Mouse (Mus musculus) frontal cortex, postnatal 14 days (tissue): ENCODE data around the gene Dync1li1.
"Not testable (repeated sequence)": the region's sequence is repeated elsewhere in the genome, so short reads cannot be mapped to it uniquely, and the experiment has no call there.

ENCODE experiments used
- DNase-seq, 2 experiments: peaks; one replicate each; pipeline ENCODE4 v3.0.0; 2022; ENCODE audit warnings: low spot score in 2 of 2

Gene Dync1li1

GRCm38 (mm10) chr9:114673626-114674025 lies 15.0 kb upstream of the Dync1li1 start:
- DNase-seq = no peak

GRCm38 (mm10) chr9:114678576-114678975 lies 10.0 kb upstream of the Dync1li1 start:
- DNase-seq = no peak

GRCm38 (mm10) chr9:114679944-114680343 lies 8.6 kb upstream of the Dync1li1 start:
- no peak for DNase-seq

- DNase-seq = no peak
Observed at GRCm38 (mm10) chr9:114680531-114680930, 8.1 kb upstream of the Dync1li1 start.

GRCm38 (mm10) chr9:114682193-114682592 lies 6.4 kb upstream of the Dync1li1 start:
- no peak for DNase-seq

- DNase-seq = no peak
Observed at GRCm38 (mm10) chr9:114686245-114686644, 2.3 kb upstream of the Dync1li1 start.

GRCm38 (mm10) chr9:114687639-114688038 lies 951 bp upstream of the Dync1li1 start:
- no peak for DNase-seq

- no peak for DNase-seq
Observed at GRCm38 (mm10) chr9:114688953-114689407, 390 bp downstream of the Dync1li1 start.

GRCm38 (mm10) chr9:114690119-114690601 lies 1.6 kb downstream of the Dync1li1 start:
- no peak for DNase-seq

- no peak for DNase-seq
Observed at GRCm38 (mm10) chr9:114691112-114691511, 2.5 kb downstream of the Dync1li1 start.

GRCm38 (mm10) chr9:114695662-114696061 lies 7.1 kb downstream of the Dync1li1 start:
- DNase-seq = not testable (repeated sequence)

- no peak for DNase-seq
Observed at GRCm38 (mm10) chr9:114697072-114697471, 8.5 kb downstream of the Dync1li1 start.

GRCm38 (mm10) chr9:114697926-114698325 lies 9.3 kb downstream of the Dync1li1 start:
- DNase-seq = no peak

GRCm38 (mm10) chr9:114699262-114699661 lies 10.7 kb downstream of the Dync1li1 start:
- no peak for DNase-seq

- no peak for DNase-seq
Observed at GRCm38 (mm10) chr9:114699882-114700665, 11.5 kb downstream of the Dync1li1 start.

GRCm38 (mm10) chr9:114701031-114701430 lies 12.4 kb downstream of the Dync1li1 start:
- no peak for DNase-seq

GRCm38 (mm10) chr9:114701921-114702320 lies 13.3 kb downstream of the Dync1li1 start:
- no peak for DNase-seq

- no peak for DNase-seq
Observed at GRCm38 (mm10) chr9:114707805-114708204, 19.2 kb downstream of the Dync1li1 start.

GRCm38 (mm10) chr9:114710345-114710744 lies 21.8 kb downstream of the Dync1li1 start:
- no peak for DNase-seq

GRCm38 (mm10) chr9:114713481-114713880 lies 24.9 kb downstream of the Dync1li1 start:
- DNase-seq = no peak

GRCm38 (mm10) chr9:114716677-114717331 lies 28.2 kb downstream of the Dync1li1 start:
- DNase-seq = no peak

GRCm38 (mm10) chr9:114727315-114727714 lies 38.7 kb downstream of the Dync1li1 start:
- DNase-seq = no peak

- DNase-seq = not testable (repeated sequence)
Observed at GRCm38 (mm10) chr9:114728432-114728831, 39.8 kb downstream of the Dync1li1 start.
